Mouse (Mus musculus): Measurements from ENCODE around the gene Usp4.
A peak's percentile ranks its signal among the peaks of the same experiment; 100 is the strongest.

Usp4 gene

GRCm38 (mm10) chr9:108341801-108342200, 5.9 kb upstream of the Usp4 start:
- DNase-seq (ENCODE audit: low read depth, low spot score) = peak; percentile 30

- peak; percentile 78 for DNase-seq (ENCODE audit: low read depth, low spot score)
Measured at GRCm38 (mm10) chr9:108342301-108342831, 5.3 kb upstream of the Usp4 start.

GRCm38 (mm10) chr9:108343331-108343730, 4.3 kb upstream of the Usp4 start:
- peak; percentile 28 for DNase-seq (ENCODE audit: low read depth, low spot score)

- DNase-seq (ENCODE audit: low read depth, low spot score) = peak; percentile 20
Measured at GRCm38 (mm10) chr9:108343835-108344234, 3.8 kb upstream of the Usp4 start.

- no peak for DNase-seq (ENCODE audit: low read depth, low spot score)
Measured at GRCm38 (mm10) chr9:108344471-108344870, 3.2 kb upstream of the Usp4 start.

GRCm38 (mm10) chr9:108347024-108347423, 629 bp upstream of the Usp4 start:
- DNase-seq (ENCODE audit: low read depth, low spot score) = no peak

GRCm38 (mm10) chr9:108348290-108348680, 632 bp downstream of the Usp4 start:
- DNase-seq (ENCODE audit: low read depth, low spot score) = no peak

GRCm38 (mm10) chr9:108349727-108350126, 2.1 kb downstream of the Usp4 start:
- no peak for DNase-seq (ENCODE audit: low read depth, low spot score)

- DNase-seq (ENCODE audit: low read depth, low spot score) = no peak
Measured at GRCm38 (mm10) chr9:108378234-108378633, 30.6 kb downstream of the Usp4 start.

- DNase-seq (ENCODE audit: low read depth, low spot score) = no peak
Measured at GRCm38 (mm10) chr9:108378736-108379135, 31.1 kb downstream of the Usp4 start.

GRCm38 (mm10) chr9:108379294-108379693, 31.6 kb downstream of the Usp4 start:
- no peak for DNase-seq (ENCODE audit: low read depth, low spot score)

- no peak for DNase-seq (ENCODE audit: low read depth, low spot score)
Measured at GRCm38 (mm10) chr9:108381382-108381781, 33.7 kb downstream of the Usp4 start.

GRCm38 (mm10) chr9:108385006-108385405, 37.4 kb downstream of the Usp4 start:
- no peak for DNase-seq (ENCODE audit: low read depth, low spot score)

- no peak for DNase-seq (ENCODE audit: low read depth, low spot score)
Measured at GRCm38 (mm10) chr9:108386816-108387215, 39.2 kb downstream of the Usp4 start.

GRCm38 (mm10) chr9:108388601-108389000, 40.9 kb downstream of the Usp4 start:
- no peak for DNase-seq (ENCODE audit: low read depth, low spot score)

- no peak for DNase-seq (ENCODE audit: low read depth, low spot score)
Measured at GRCm38 (mm10) chr9:108389220-108389619, 41.6 kb downstream of the Usp4 start.

- DNase-seq (ENCODE audit: low read depth, low spot score) = no peak
Measured at GRCm38 (mm10) chr9:108392676-108393075, 45.0 kb downstream of the Usp4 start, which contains the start of gene 1700102P08Rik. Gene 1700102P08Rik, plus strand, starts transcription at chr9:108392805.

GRCm38 (mm10) chr9:108394191-108394590, 46.5 kb downstream of the Usp4 start:
- no peak for DNase-seq (ENCODE audit: low read depth, low spot score)

- DNase-seq (ENCODE audit: low read depth, low spot score) = no peak
Measured at GRCm38 (mm10) chr9:108395427-108395826, 47.8 kb downstream of the Usp4 start.

GRCm38 (mm10) chr9:108398324-108398723, 50.7 kb downstream of the Usp4 start:
- no peak for DNase-seq (ENCODE audit: low read depth, low spot score)

GRCm38 (mm10) chr9:108401186-108401960, 53.7 kb downstream of the Usp4 start:
- DNase-seq (ENCODE audit: low read depth, low spot score) = no peak

GRCm38 (mm10) chr9:108403081-108403480, 55.4 kb downstream of the Usp4 start:
- no peak for DNase-seq (ENCODE audit: low read depth, low spot score)

- DNase-seq (ENCODE audit: low read depth, low spot score) = no peak
Measured at GRCm38 (mm10) chr9:108404451-108404850, 56.8 kb downstream of the Usp4 start.
